Mouse (Mus musculus) thymus, adult 2 months (tissue): ENCODE results near the gene Dnaja4. TPM values are rescaled to one million over a fixed set of nuclear protein-coding genes. Genes with fewer than 3 reads are reported as not detected.

ENCODE experiments used
- DNase-seq: peaks from one replicate; pipeline ENCODE4 v3.0.0; 2021
- H3K27ac ChIP-seq: fragments of 200-500 bp; 2 replicates; pipeline ENCODE4 v1.5.1; 2012; ENCODE audit warnings: low read length, control low read depth; ENCODE audit not compliant: control insufficient read depth, insufficient read depth
- H3K27me3 ChIP-seq: fragments of 200-500 bp; 2 replicates; pipeline ENCODE4 v1.6.1; 2012; ENCODE audit warnings: mild to moderate bottlenecking, low read length, moderate library complexity, mixed read lengths; ENCODE audit not compliant: control insufficient read depth, insufficient read depth
- H3K36me3 ChIP-seq: fragments of 200-500 bp; 2 replicates; pipeline ENCODE4 v1.6.1; 2012; ENCODE audit warnings: mild to moderate bottlenecking, low read length, moderate library complexity; ENCODE audit not compliant: control insufficient read depth, insufficient read depth
- H3K4me1 ChIP-seq: fragments of 200-500 bp; replicated peaks from 2 replicates; pipeline ENCODE4 v1.6.1; 2012; ENCODE audit warnings: low read length; ENCODE audit not compliant: control insufficient read depth, insufficient read depth
- H3K4me3 ChIP-seq: fragments of 200-500 bp; 2 replicates; pipeline ENCODE4 v1.5.1; 2012; ENCODE audit warnings: mild to moderate bottlenecking, low read length, control low read depth, moderate library complexity; ENCODE audit not compliant: control insufficient read depth, insufficient read depth
- CTCF ChIP-seq: fragments of 200-500 bp; IDR thresholded peaks from 2 replicates; pipeline ENCODE4 v1.5.1; 2012; ENCODE audit warnings: mild to moderate bottlenecking, control low read depth, low read length, moderate library complexity, borderline replicate concordance; ENCODE audit not compliant: control insufficient read depth, poor library complexity, insufficient read depth; ENCODE audit errors: extremely low read depth
- POLR2A ChIP-seq: fragments of 200-500 bp; IDR thresholded peaks from 2 replicates; pipeline ENCODE4 v1.6.1; 2012; ENCODE audit warnings: mild to moderate bottlenecking, low read length, control low read depth, moderate library complexity; ENCODE audit not compliant: control insufficient read depth, poor library complexity, insufficient read depth; ENCODE audit errors: extremely low read depth
- WGBS: fragments of 180-500 bp; shearing (Covaris S2); methylation state at CpG from one replicate; pipeline ENCODE4 v1.1.7; 2018; 5-methylcytosine and 5-hydroxymethylcytosine counted together
- polyA plus RNA-seq: library from polyadenylated mRNA; depleted of rRNA; stranded (reverse); fragments of >200 nt; gene quantifications from 2 replicates; pipeline ENCODE4 v1.2.3, GENCODE M21; 2012

The Dnaja4 gene
- polyA plus RNA-seq, 1 experiment: 4.5 TPM

DNA sequence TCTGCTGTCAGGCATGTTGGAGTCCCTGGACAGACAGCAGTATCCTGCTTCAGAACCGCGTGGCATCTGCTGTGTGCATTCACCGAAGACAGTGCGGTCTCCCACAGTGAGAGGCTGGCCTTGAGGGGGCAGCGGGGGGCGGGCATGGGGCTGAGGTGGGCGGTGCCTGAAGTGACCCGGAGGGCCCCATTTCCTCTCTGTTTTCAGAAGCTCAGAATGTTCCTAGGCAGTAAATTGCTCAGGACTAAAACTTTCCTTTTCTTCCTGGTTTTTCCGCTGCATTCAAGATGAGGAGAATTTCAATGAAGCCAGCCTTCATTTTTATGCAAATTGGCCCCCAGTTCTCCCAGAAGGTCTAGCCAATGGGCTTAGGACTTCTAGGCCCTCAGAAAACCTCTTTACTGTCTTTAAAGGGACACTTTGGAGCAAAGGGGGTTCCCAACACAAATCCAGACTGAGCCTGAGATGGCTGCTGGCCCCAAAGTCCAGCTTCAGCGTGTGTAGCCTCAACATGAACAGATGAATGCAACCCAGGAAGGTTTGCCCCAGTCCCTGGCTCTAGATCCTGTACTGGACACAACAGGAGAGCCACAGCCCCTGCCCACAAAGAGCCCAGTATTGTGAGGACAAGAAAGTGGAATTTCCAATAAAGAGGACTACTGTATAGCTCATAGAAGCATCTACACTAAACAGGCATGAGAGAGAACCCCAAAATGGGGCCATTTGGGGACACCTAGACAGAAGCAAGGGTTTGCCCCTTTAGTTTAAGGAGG, 36.9 kb upstream of the Dnaja4 start, which contains the start of gene Acsbg1:
Acsbg1 (minus strand) TSS at position 266 of the 773 bp plus-strand sequence.
- 55% methylated on average over 10 of the region's 10 CpGs for WGBS
- Histone ChIP-seq H3K27ac (no peak within 1 kb of the TSS), H3K27me3 (no peaks in the 10 kb centered on the region), H3K36me3 (no peaks in the 10 kb centered on the region), H3K4me3 (no peak within 1 kb of the TSS), H3K4me1 (no peaks in the 10 kb centered on the region)
- no peak for DNase-seq
- no peak for TF ChIP-seq POLR2A
- no peak for TF ChIP-seq CTCF

DNA sequence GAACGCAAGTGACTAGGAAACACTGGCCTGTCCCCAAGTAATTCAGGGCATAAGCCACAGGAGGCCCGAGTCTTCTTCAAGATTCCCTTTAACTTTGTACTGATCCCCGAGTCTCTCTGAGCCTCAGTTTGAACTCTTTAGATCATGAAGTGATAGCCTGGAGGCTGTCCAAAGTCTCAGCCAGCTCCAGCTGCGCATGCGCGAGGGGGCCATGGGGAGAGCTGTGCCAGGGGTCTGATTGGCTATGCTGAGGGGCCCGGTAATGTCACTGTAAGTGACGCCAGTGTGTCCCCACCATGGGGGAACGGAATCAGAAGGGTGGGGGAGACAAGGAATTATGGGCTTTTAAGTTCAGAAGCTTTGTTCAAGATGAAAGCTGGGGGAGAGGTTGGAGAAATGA, 34.3 kb upstream of the Dnaja4 start:
- H3K36me3 ChIP-seq: no peaks in the 10 kb centered on the region
- H3K4me1 ChIP-seq: no peaks in the 10 kb centered on the region
- no peak overlapping the region for H3K27ac ChIP-seq
- 88% methylated on average over 9 of the region's 9 CpGs for WGBS
- H3K4me3 ChIP-seq: no peak overlapping the region
- TF ChIP-seq POLR2A (no peak), CTCF (no peak)
- no peaks in the 10 kb centered on the region for H3K27me3 ChIP-seq
- no peak for DNase-seq

DNA sequence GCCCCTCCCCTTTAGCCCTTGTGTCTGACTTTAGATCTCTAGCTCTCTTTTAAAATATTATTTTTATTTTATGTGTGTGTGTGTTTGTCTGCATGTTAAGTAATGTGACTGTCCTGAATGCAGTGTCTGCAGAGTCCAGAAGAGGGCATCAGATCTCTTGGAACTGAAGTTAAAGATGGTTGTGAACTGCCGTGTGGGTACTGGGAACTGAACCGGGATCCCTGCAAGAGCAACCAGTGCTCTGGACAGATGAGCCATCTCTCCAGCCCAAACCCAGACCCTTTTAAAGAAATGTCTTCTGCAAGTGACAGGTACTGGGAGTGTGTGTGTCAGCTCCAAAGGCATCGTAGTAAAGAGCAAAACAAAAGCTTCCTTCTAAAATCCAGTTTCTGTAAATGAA, 32.6 kb upstream of the Dnaja4 start:
- no peaks in the 10 kb centered on the region for H3K36me3 ChIP-seq
- WGBS: 97% methylated on average over 3 of the region's 3 CpGs
- TF ChIP-seq CTCF (no peak), POLR2A (no peak)

DNA sequence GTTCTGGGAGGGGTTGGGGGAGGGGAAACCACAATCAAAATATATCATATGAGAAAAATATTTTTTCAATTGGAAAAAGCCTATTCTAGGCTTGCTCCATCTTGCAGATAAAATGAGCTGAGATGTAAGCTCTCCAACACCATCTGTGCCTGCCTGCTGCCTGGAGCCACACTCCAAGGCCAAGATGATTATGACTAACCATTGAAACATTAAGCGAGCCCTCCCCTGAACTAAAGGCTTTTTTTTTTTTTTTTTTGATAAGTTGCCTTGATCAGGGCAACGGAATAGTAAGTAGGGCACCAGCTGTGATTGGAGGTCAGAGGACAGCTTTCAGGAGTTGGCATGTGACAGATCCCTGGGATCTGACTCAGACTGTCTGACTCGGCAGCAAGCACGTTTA, 30.2 kb upstream of the Dnaja4 start:
- WGBS: 87% methylated on average over 4 of the region's 4 CpGs

More for the DNA sequence above, 32.6 kb upstream of the Dnaja4 start:
- Histone ChIP-seq H3K4me1 (no peaks in the 10 kb centered on the region), H3K27me3 (no peaks in the 10 kb centered on the region), H3K4me3 (no peak overlapping the region), H3K27ac (no peak overlapping the region)
- no peak for DNase-seq

DNA sequence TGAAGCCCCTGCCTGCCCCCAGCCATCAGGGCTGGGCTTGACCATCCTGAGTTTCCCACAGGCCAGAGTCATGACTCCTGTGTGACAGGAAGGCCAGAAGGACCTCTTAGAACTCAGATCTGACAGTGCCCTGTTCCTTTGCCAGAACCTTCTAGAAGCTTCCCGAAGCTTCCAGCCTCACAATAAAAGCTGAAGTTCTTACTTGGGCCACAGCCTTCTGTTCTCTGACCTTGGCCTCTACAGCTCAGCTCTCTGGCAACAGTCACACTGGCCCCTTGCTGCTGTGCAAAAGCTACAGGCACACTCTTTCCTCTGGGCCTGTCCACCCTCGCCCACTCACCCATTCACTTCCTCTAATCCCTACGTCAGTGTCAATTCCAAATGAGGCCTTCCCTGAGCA, 26.7 kb upstream of the Dnaja4 start:
- H3K27me3 ChIP-seq: no peaks in the 10 kb centered on the region
- H3K36me3 ChIP-seq: no peaks in the 10 kb centered on the region
- no peak overlapping the region for H3K27ac ChIP-seq
- 88% methylated on average over 3 of the region's 3 CpGs for WGBS
- DNase-seq: no peak
- TF ChIP-seq POLR2A (no peak), CTCF (no peak)
- no peaks in the 10 kb centered on the region for H3K4me1 ChIP-seq
- no peak overlapping the region for H3K4me3 ChIP-seq

More for the DNA sequence above, 30.2 kb upstream of the Dnaja4 start:
- TF ChIP-seq CTCF: no peak
- TF ChIP-seq POLR2A: no peak
- Histone ChIP-seq H3K27ac (no peak overlapping the region), H3K4me1 (no peaks in the 10 kb centered on the region), H3K36me3 (no peaks in the 10 kb centered on the region), H3K4me3 (no peak overlapping the region), H3K27me3 (no peaks in the 10 kb centered on the region)
- DNase-seq: no peak

DNA sequence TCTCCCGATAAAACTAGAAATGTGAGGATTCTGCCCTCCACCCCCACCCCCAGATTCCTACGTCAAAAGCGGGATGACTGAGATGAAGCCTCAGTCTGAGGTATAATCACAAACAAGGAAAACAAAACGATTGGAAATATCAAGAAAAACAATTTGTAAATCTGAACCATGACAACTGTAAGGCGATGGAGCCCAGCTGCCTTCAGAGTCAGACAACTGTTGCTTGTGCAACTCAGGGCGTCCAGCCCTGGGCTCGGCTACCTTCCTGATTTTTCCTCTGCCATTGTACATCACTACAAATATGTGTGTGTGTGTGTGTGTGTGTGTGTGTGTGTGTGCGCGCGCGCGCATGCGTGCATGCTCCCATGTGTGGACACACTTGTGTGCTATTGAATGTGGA, 24.8 kb upstream of the Dnaja4 start:
- TF ChIP-seq POLR2A (no peak), CTCF (no peak)
- WGBS: 93% methylated on average over 13 of the region's 13 CpGs
- H3K27ac ChIP-seq: no peak overlapping the region
- H3K27me3 ChIP-seq: no peaks in the 10 kb centered on the region
- H3K4me1 ChIP-seq: no peaks in the 10 kb centered on the region
- no peak for DNase-seq
- no peaks in the 10 kb centered on the region for H3K36me3 ChIP-seq
- no peak overlapping the region for H3K4me3 ChIP-seq

DNA sequence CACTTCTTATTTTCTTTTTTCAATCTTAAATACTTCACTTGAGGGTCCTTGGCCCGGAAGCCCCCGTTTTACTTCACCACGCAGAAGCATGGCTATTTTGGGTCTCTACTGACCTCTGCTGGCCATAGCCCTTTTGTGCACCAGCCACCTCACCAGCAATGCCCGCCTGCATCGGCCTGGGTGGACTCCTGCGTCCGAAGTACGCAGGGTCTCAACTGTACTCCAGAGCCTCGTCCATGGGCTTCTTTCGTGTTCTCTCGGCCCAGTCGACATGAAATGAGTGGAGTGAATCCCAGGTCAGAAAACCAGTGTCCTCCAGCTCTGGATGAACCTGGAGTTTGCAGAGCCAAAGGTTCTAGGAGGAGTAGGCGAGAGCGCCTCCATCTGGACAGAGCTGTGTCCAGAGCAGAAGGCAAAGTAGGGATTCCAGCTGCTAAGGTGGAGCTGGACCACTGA, 22.1 kb upstream of the Dnaja4 start:
- Histone ChIP-seq H3K36me3 (no peaks in the 10 kb centered on the region), H3K4me3 (no peak overlapping the region), H3K27ac (no peak overlapping the region), H3K4me1 (no peaks in the 10 kb centered on the region), H3K27me3 (no peaks in the 10 kb centered on the region)
- peak; percentile 64 for DNase-seq
- 6% methylated on average over 14 of the region's 14 CpGs for WGBS
- TF ChIP-seq CTCF: peak; percentile 82; the same call in 1 of the 2 replicates
- no peak for TF ChIP-seq POLR2A
